Mouse (Mus musculus): ENCODE data around the gene Mob3a.

Gene Mob3a

GRCm38 (mm10) chr10:80701721-80702535 lies at the start of gene Mob3a, which contains the start of gene Izumo4:
Gene Mob3a, minus strand, starts transcription at chr10:80701977.
Gene Izumo4, plus strand, starts transcription at chr10:80702184.
- peak; percentile 91 for DNase-seq (ENCODE audit: low spot score)

- DNase-seq (ENCODE audit: low spot score): no peak
These were observed 49.5 kb upstream of the Mob3a start for GRCm38 (mm10) chr10:80751188-80751832.

GRCm38 (mm10) chr10:80748609-80749008 lies 46.8 kb upstream of the Mob3a start:
- peak; percentile 39 for DNase-seq (ENCODE audit: low spot score)

- peak; percentile 26 for DNase-seq (ENCODE audit: low spot score)
These were observed 45.6 kb upstream of the Mob3a start for GRCm38 (mm10) chr10:80747410-80747809.

GRCm38 (mm10) chr10:80744262-80744661 lies 42.5 kb upstream of the Mob3a start:
- no peak for DNase-seq (ENCODE audit: low spot score)

GRCm38 (mm10) chr10:80742180-80742978 lies 40.6 kb upstream of the Mob3a start, which contains the start of gene Ap3d1:
Gene Ap3d1, minus strand, starts transcription at chr10:80742264.
- peak; percentile 86 for DNase-seq (ENCODE audit: low spot score)

- no peak for DNase-seq (ENCODE audit: low spot score)
These were observed 39.9 kb upstream of the Mob3a start for GRCm38 (mm10) chr10:80741634-80742179.

GRCm38 (mm10) chr10:80741146-80741545 lies 39.4 kb upstream of the Mob3a start:
- DNase-seq (ENCODE audit: low spot score): no peak

GRCm38 (mm10) chr10:80738657-80739056 lies 36.9 kb upstream of the Mob3a start:
- DNase-seq (ENCODE audit: low spot score): no peak

- DNase-seq (ENCODE audit: low spot score): no peak
These were observed 35.0 kb upstream of the Mob3a start for GRCm38 (mm10) chr10:80736731-80737130.

GRCm38 (mm10) chr10:80732611-80733101 lies 30.9 kb upstream of the Mob3a start:
- DNase-seq (ENCODE audit: low spot score): no peak

GRCm38 (mm10) chr10:80727369-80728127 lies 25.8 kb upstream of the Mob3a start:
- DNase-seq (ENCODE audit: low spot score): no peak

GRCm38 (mm10) chr10:80717281-80717680 lies 15.5 kb upstream of the Mob3a start:
- no peak for DNase-seq (ENCODE audit: low spot score)

GRCm38 (mm10) chr10:80710834-80711233 lies 9.1 kb upstream of the Mob3a start:
- DNase-seq (ENCODE audit: low spot score): no peak

- DNase-seq (ENCODE audit: low spot score): no peak
These were observed 3.7 kb upstream of the Mob3a start for GRCm38 (mm10) chr10:80705479-80705878.

GRCm38 (mm10) chr10:80705033-80705432 lies 3.3 kb upstream of the Mob3a start:
- no peak for DNase-seq (ENCODE audit: low spot score)

- DNase-seq (ENCODE audit: low spot score): no peak
These were observed 2.6 kb upstream of the Mob3a start for GRCm38 (mm10) chr10:80704418-80704817.

- DNase-seq (ENCODE audit: low spot score): no peak
These were observed 1.9 kb upstream of the Mob3a start for GRCm38 (mm10) chr10:80703643-80704042.

GRCm38 (mm10) chr10:80702536-80703390 lies 986 bp upstream of the Mob3a start:
- peak; percentile 86 for DNase-seq (ENCODE audit: low spot score)

GRCm38 (mm10) chr10:80700732-80701131 lies 1.0 kb downstream of the Mob3a start:
- no peak for DNase-seq (ENCODE audit: low spot score)

All from ovary, postnatal 10 days (tissue).